Comparison of ENCODE assay signal across 7 mouse cellular contexts in the genomic region with DNA sequence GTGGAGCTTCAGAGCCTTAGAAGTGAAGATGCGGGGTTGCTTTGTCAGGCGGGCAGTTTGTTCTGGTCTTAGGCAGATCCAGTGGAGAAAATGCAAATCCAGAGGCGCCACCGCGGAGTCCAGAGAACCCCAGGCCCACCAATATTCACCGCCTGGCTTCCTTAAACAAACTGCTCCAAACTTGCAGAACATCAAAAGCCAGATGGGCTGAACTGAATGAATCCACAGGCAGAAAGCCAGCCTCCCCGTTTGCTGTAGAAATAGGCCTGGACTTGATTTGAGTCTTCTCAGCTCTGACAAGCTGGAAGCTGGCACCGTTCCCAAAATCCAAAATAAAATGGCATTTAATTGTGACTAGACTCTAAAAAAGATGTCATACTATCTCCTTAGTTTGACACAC. TPM values are rescaled to one million over a fixed set of nuclear protein-coding genes. Genes with fewer than 3 reads are reported as not detected.
DNase-seq lines count a peak whose midpoint lies in the region; ATAC-seq lines count a peak whose summit lies in the region.

No protein-coding gene starts in this region.

- no peak overlapping the region for H3K4me2 ChIP-seq in midbrain, embryonic 14.5 days (ENCODE audit: low read length)
- H3K4me2 ChIP-seq in midbrain, embryonic 13.5 days (replicated peaks), result no peak overlapping the region
- no peak overlapping the region for H3K4me2 ChIP-seq in embryonic facial prominence, embryonic 11.5 days (ENCODE audit: low read depth, low read length)
- H3K4me2 ChIP-seq in liver, embryonic 12.5 days, result no peak overlapping the region

- peak; percentile 59 for DNase-seq in midbrain, embryonic 14.5 days
- peak; percentile 34 for DNase-seq in embryonic facial prominence, embryonic 11.5 days (ENCODE audit: low spot score)
- DNase-seq in heart, postnatal 14 days, result peak; percentile 37 to 62
- DNase-seq in left cerebral cortex, postnatal 4 days, result peak; percentile 79

- intact Hi-C loops in heart, postnatal 14 days (cut with DNase I), result loop anchor here (10.0 kb wide), 1 partner anchor 195 kb away; no protein-coding TSS in a partner anchor
- intact Hi-C loops in left cerebral cortex, postnatal 4 days (cut with DNase I), result loop anchor here (10.0 kb wide), 1 partner anchor 415 kb away; no protein-coding TSS in a partner anchor

- H3K4me1 ChIP-seq in midbrain, embryonic 14.5 days (ENCODE audit: control insufficient read depth, insufficient read depth, low read length), result peaks cover 24% of the 10 kb centered on the region
- H3K4me1 ChIP-seq in midbrain, embryonic 13.5 days (replicated peaks), result peaks cover 48% of the 10 kb centered on the region
- no peaks in the 10 kb centered on the region; the same call in 1 of the 2 replicates for H3K4me1 ChIP-seq in embryonic facial prominence, embryonic 11.5 days (ENCODE audit: control insufficient read depth, insufficient read depth, low read length)
- peaks cover 6% of the 10 kb centered on the region for H3K4me1 ChIP-seq in liver, embryonic 12.5 days

- no peaks in the 10 kb centered on the region for H3K36me3 ChIP-seq in midbrain, embryonic 14.5 days (ENCODE audit: control insufficient read depth, insufficient read depth, low read length)
- no peaks in the 10 kb centered on the region; the same call in 1 of the 2 replicates for H3K36me3 ChIP-seq in midbrain, embryonic 13.5 days
- no peaks in the 10 kb centered on the region for H3K36me3 ChIP-seq in embryonic facial prominence, embryonic 11.5 days (replicated peaks; ENCODE audit: control insufficient read depth, insufficient read depth, low read depth, low read length)
- H3K36me3 ChIP-seq in liver, embryonic 12.5 days, result no peaks in the 10 kb centered on the region

- 52% methylated on average over 8 of the region's 8 CpGs for WGBS in midbrain, embryonic 14.5 days
- WGBS in midbrain, embryonic 13.5 days, result 48% methylated on average over 8 of the region's 8 CpGs
- 58% methylated on average over 8 of the region's 8 CpGs for WGBS in embryonic facial prominence, embryonic 11.5 days
- 68% methylated on average over 8 of the region's 8 CpGs for WGBS in liver, embryonic 12.5 days (ENCODE audit: insufficient replicate concordance)

- no peak overlapping the region for H3K4me3 ChIP-seq in midbrain, embryonic 14.5 days (replicated peaks; ENCODE audit: low read depth, low read length)
- H3K4me3 ChIP-seq in midbrain, embryonic 13.5 days (replicated peaks), result no peak overlapping the region
- H3K4me3 ChIP-seq in embryonic facial prominence, embryonic 11.5 days (ENCODE audit: low read depth, low read length), result no peak overlapping the region
- H3K4me3 ChIP-seq in liver, embryonic 12.5 days, result no peak overlapping the region

- no peak overlapping the region for H3K9ac ChIP-seq in midbrain, embryonic 14.5 days (replicated peaks; ENCODE audit: low read length)
- H3K9ac ChIP-seq in midbrain, embryonic 13.5 days (replicated peaks), result no peak overlapping the region
- H3K9ac ChIP-seq in embryonic facial prominence, embryonic 11.5 days (replicated peaks; ENCODE audit: low read length), result no peak overlapping the region
- H3K9ac ChIP-seq in liver, embryonic 12.5 days, result no peak overlapping the region

- no peaks in the 10 kb centered on the region for H3K9me3 ChIP-seq in midbrain, embryonic 14.5 days (ENCODE audit: control insufficient read depth, low read length)
- H3K9me3 ChIP-seq in midbrain, embryonic 13.5 days, result no peaks in the 10 kb centered on the region
- H3K9me3 ChIP-seq in embryonic facial prominence, embryonic 11.5 days (replicated peaks; ENCODE audit: control insufficient read depth, low read length), result no peaks in the 10 kb centered on the region
- H3K9me3 ChIP-seq in liver, embryonic 12.5 days (replicated peaks), result no peaks in the 10 kb centered on the region

- no peak for ATAC-seq in midbrain, embryonic 14.5 days (ENCODE audit: low FRiP score, low TSS enrichment)
- no peak for ATAC-seq in midbrain, embryonic 13.5 days
- ATAC-seq in embryonic facial prominence, embryonic 11.5 days (replicated peaks; ENCODE audit: insufficient number of reproducible peaks, low FRiP score, low TSS enrichment, low read depth), result no peak
- no peak for ATAC-seq in megakaryocyte, adult 5-6 weeks (ENCODE audit: poor library complexity, severe bottlenecking)
- ATAC-seq in liver, embryonic 12.5 days, result no peak

- no peak overlapping the region for H3K27ac ChIP-seq in midbrain, embryonic 14.5 days (replicated peaks; ENCODE audit: low read depth, low read length)
- H3K27ac ChIP-seq in midbrain, embryonic 13.5 days, result no peak overlapping the region
- H3K27ac ChIP-seq in embryonic facial prominence, embryonic 11.5 days (replicated peaks; ENCODE audit: low read depth, low read length), result no peak overlapping the region
- H3K27ac ChIP-seq in liver, embryonic 12.5 days, result no peak overlapping the region

- peaks cover 78% of the 10 kb centered on the region for H3K27me3 ChIP-seq in midbrain, embryonic 14.5 days (ENCODE audit: control insufficient read depth, insufficient read depth, low read length)
- H3K27me3 ChIP-seq in midbrain, embryonic 13.5 days, result peaks cover 98% of the 10 kb centered on the region
- no peaks in the 10 kb centered on the region for H3K27me3 ChIP-seq in embryonic facial prominence, embryonic 11.5 days (ENCODE audit: control insufficient read depth, insufficient read depth, low read length)
- H3K27me3 ChIP-seq in liver, embryonic 12.5 days (replicated peaks), result no peaks in the 10 kb centered on the region

RNA-seq across cellular contexts. Expression of a gene that starts 11.1 kb away (rescaled TPM):
- polyA plus RNA-seq in midbrain, embryonic 14.5 days (2014; fragmentation: Nextera tagmentation; extraction: Ambion mirVana), result 14.0 and 17.1 TPM in 2 replicates
- polyA plus RNA-seq in midbrain, embryonic 13.5 days (2015; fragmentation: Nextera tagmentation; extraction: Ambion mirVana), result 12.7 and 16.2 TPM in 2 replicates
- 38.9 and 39.1 TPM in 2 replicates for polyA plus RNA-seq in embryonic facial prominence, embryonic 11.5 days (2014; fragmentation: Nextera tagmentation; extraction: Ambion mirVana)
- total RNA-seq in heart, postnatal 14 days (2021), result 10 to 100 TPM; 33.5 to 39.9 TPM
- total RNA-seq in left cerebral cortex, postnatal 4 days (2021), result 100 to 1,000 TPM; 151 to 153 TPM
- total RNA-seq in megakaryocyte, adult 5-6 weeks (2015), result 0.52 and 0.78 TPM in 2 replicates
- 0.18 and 0.45 TPM in 2 replicates for total RNA-seq in megakaryocyte, adult 5-6 weeks (2017)
- polyA plus RNA-seq in liver, embryonic 12.5 days (2016; fragmentation: Nextera tagmentation; extraction: Ambion mirVana), result 2.8 and 3.3 TPM in 2 replicates

RNA-seq across cellular contexts. Expression of a gene that starts 40.4 kb away (rescaled TPM):
- polyA plus RNA-seq in midbrain, embryonic 14.5 days (2014; fragmentation: Nextera tagmentation; extraction: Ambion mirVana), result 179 and 201 TPM in 2 replicates
- polyA plus RNA-seq in midbrain, embryonic 13.5 days (2015; fragmentation: Nextera tagmentation; extraction: Ambion mirVana), result 191 and 193 TPM in 2 replicates
- 148 and 156 TPM in 2 replicates for polyA plus RNA-seq in embryonic facial prominence, embryonic 11.5 days (2014; fragmentation: Nextera tagmentation; extraction: Ambion mirVana)
- total RNA-seq in heart, postnatal 14 days (2021), result 10 to 100 TPM; 35.6 to 39.7 TPM
- total RNA-seq in left cerebral cortex, postnatal 4 days (2021), result 100 to 1,000 TPM; 124 to 126 TPM
- total RNA-seq in megakaryocyte, adult 5-6 weeks (2015), result 55.8 and 64.7 TPM in 2 replicates
- total RNA-seq in megakaryocyte, adult 5-6 weeks (2017), result 78.2 and 80.9 TPM in 2 replicates
- polyA plus RNA-seq in liver, embryonic 12.5 days (2016; fragmentation: Nextera tagmentation; extraction: Ambion mirVana), result 75.4 and 79.5 TPM in 2 replicates
